Mouse (Mus musculus) frontal cortex, adult (tissue): Measurements from ENCODE around the gene Zbp1.
A peak's percentile ranks its signal among the peaks of the same experiment; 100 is the strongest.

Source experiments
- ATAC-seq: cut with Nextera tagmentation; 2 replicates; pipeline ENCODE4 v1.9.2; 2017; ENCODE audit warnings: mild to moderate bottlenecking, moderate library complexity, mixed read lengths; ENCODE audit not compliant: low TSS enrichment

Zbp1 gene

DNA sequence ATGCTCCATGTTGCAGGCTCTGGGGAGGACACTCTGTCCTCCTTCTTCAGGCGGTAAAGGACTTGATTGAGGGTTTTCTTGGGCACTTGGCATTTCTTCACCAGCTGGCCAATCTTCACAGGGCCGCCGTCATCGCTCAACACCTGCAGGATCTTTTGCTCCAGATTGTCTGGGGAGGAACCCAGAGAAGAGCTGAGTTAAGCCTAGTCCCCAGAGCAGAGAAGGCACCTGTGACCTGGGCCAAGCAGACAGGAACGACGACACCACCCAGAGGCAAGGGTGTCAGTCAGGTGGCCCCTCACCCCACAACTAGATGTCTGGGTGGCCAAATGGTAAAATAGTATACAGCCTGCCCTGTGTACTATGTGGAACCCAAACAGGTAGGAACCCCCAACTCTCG is 1.9 kb downstream of the Zbp1 start:
- no peak for ATAC-seq

- ATAC-seq, result no peak
Observed at GRCm38 (mm10) chr2:173212227-173212626, 6.5 kb downstream of the Zbp1 start.

DNA sequence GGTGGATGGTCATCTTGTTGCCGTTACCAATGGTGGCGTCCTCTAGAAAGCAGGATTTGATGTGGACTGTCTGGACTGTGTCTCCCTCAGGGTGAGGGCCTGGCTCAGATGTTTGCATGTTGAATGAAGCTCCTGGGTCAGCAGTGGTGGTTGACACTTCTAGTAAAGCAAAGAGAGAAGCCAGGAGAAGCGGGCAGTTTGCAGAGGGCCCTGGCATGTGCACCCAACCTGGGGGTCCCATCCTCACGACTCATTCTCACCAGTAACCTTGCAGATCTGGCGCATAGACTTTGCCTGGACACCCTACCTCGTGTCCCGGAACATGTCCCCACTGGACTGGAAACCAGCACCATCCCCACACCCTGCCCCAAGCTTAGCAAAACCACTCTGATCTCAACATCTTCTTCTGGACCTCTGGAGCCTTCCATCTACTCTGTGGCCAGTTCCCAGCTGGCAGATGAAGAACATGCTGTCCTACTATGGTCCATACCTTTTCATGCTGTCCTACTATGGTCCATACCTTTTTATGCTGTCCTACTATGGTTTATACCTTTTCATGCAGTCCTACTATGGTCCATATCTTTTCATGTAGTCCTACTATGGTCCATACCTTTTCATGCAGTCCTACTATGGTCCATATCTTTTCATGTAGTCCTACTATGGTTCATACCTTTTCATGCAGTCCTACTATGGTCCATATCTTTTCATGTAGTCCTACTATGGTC is 9.5 kb downstream of the Zbp1 start:
- no peak for ATAC-seq

DNA sequence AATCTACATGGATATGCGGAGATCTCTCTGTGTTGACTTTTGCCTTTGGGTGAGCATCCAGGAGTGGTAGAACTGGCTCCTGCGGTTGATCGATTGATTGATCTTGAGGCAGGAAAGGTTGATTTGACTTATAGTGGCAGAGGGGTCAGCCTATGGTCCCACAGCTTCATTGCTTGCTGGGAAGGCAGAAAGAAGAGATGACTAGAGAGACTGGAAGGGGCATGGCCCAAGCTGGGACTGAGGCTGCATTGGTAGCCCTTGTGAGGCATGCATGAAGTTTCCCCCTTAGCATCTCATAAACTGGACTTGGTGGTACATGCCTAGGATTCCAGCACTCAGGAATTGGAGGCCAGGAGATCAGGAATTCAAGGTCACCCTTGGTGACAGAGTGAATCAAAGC is 11.7 kb downstream of the Zbp1 start:
- no peak for ATAC-seq

- ATAC-seq, result no peak
Observed at GRCm38 (mm10) chr2:173205563-173206099, 13.1 kb downstream of the Zbp1 start.

DNA sequence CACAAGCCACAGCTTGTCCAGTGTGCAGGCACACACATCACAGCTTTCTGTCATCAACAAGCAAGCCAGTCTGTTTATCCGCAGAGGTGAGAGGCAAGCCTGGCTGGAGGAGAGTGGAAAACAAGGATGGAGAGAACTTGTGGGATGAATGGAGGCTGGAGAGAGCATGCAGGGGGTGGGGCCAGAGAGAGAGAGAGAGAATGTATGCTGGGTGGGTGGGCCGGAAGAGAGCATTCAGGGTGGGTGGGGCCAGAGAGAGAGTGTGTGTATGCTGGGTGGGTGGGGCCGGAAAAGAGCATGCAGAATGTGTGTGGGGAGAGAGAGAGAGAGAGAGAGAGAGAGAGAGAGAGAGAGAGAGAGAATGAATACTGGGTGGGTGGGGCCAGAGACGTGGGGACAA is 14.1 kb downstream of the Zbp1 start:
- ATAC-seq, result no peak

GRCm38 (mm10) chr2:173203726-173204125 is 15.0 kb downstream of the Zbp1 start:
- no peak for ATAC-seq

GRCm38 (mm10) chr2:173202924-173203689 is 15.6 kb downstream of the Zbp1 start:
- no peak for ATAC-seq

GRCm38 (mm10) chr2:173194796-173195195 is 23.9 kb downstream of the Zbp1 start:
- ATAC-seq, result no peak

GRCm38 (mm10) chr2:173187182-173187855 is 31.4 kb downstream of the Zbp1 start:
- ATAC-seq, result no peak

DNA sequence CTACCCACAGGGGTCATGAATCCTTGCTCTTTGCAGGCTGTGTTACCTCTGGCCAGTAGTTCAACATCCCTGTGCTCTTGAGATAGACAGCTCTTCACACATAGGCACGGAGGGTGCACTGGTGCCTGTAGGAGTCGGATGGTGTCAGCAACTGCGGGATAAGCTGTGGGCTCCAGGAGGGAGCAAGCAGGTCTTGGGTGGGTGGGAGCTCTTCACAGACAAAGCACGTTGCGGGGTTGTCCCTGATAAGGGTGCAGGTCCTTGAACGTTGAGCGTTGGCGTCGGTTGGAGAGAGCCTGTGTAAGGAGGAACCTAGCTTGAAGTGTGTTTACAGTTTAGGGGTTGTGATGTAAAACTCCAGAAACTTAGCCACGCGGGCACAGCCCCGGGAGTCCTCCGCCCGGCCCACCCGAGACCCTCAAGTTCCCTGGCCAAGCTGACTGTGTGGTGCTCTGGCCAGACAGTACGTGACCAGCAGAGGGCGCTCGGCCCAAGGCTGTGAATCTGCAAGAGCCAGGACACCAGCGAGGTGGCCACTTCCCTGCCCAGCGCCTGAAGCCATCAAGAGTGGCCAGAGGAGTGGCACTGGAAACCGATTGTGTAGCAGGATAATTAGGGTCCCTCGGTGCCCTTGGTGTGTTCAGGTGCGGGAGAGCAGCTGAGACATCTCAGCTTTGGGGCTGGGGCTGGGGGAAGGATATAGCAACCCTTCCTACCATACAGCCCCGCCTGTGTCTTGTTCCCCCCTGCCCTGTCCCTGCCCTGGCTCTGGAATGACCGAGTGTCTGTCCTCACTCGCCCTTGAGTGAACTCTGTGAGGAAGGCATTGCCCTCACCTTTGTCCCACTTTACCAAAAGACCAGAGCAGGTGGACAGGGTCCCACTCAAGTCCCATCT is 32.4 kb downstream of the Zbp1 start:
- ATAC-seq, result peak; percentile 85

GRCm38 (mm10) chr2:173185282-173185681 is 33.4 kb downstream of the Zbp1 start:
- no peak for ATAC-seq

DNA sequence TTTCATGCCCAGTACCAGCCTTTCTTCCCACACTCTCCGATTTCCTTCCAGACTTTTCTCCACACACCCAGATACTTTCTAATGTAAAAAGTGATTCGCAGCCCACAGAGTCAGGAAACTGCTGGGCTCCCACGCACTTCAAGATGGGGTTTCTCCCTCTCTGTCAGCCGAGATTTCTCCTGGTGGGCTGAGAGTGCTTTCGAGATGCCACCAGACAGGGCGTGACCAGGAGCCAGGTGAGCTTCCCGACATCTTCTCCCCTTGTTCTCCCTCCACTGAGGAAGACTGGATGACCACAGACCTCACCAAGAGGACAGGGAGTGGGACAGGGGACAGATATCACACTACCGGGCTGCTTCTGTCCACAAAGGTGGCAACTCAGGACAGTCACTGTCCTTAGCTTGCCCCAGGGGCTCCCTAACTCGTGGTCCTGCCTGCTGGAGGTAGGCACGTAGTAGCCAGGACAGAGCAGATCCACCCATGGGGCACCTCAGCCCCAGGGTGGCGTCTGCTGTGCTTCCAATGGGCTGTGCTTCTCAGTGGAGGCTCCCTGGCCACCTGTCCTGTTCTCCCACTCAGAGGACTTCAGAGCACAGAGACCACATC is 34.1 kb downstream of the Zbp1 start:
- 0 out of 2 replicates have a peak, but pooled peaks have one; percentile 27 for ATAC-seq

GRCm38 (mm10) chr2:173183836-173184460 is 34.8 kb downstream of the Zbp1 start:
- ATAC-seq, result 0 out of 2 replicates have a peak, but pooled peaks have one; percentile 20

- no peak for ATAC-seq
Observed at GRCm38 (mm10) chr2:173183311-173183710, 35.4 kb downstream of the Zbp1 start.

- no peak for ATAC-seq
Observed at GRCm38 (mm10) chr2:173182796-173183195, 35.9 kb downstream of the Zbp1 start.

DNA sequence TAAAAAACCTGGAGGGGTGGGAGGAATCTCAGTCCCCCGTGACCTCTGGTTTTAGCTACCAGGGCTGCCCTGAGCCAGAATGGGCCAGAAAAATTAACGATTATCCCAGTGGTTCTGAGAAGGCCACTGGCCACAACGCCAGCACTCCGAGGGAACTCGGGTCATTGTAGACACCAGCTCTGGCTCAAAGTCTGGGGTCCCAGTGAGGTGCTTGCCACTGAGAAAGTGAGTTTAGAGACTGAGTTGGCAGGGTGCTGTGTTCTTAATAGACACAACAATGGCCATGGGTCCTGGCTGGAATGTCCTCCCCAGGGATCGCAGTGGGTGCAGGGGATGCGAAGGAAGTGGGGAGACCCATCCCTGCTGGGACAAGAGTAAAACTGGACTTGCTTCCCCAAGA is 36.8 kb downstream of the Zbp1 start:
- no peak for ATAC-seq

DNA sequence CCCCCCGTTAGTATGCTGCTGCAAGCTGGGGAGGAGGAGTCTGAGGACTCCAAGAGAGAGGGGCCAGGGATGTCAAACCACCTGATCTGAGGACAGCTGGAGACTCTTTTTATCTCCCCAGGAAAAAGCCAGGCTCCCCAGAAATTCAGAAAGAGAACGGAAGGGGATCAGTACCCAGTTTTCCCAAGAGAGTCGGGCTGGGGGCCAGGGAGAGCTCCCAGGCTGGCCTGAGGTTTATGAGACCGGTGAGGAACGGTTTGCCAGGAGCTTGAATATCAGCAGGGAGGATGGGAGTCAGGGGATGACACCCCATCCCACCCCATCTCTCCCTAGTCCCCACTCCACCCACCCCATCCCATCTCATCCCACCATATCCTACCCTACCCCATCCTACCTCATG is 37.2 kb downstream of the Zbp1 start:
- ATAC-seq, result no peak

- no peak for ATAC-seq
Observed at GRCm38 (mm10) chr2:173180721-173181388, 37.9 kb downstream of the Zbp1 start.

DNA sequence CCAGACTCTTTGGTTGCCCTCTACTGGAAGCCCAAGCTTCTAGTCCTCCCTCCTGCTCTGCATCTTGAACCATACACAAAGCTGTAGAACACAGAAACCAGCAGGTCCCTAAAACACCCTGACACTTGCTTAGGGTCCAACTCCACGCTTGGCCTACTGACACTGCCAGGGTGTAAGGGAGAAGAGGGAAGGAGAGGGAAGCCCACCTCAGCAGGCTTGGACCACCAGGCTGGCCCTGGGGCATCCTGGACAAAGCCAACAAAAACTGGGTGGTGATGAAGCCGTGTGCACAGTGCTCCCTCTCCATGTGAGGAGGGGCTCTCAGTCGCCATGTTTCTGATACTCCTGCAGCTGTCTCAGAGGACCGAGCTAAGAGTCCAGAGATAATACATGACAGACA is 38.7 kb downstream of the Zbp1 start:
- ATAC-seq, result no peak
